Mouse (Mus musculus) ovary, postnatal 14 days (tissue): ENCODE data around the gene Map3k7cl.

ENCODE experiments used
- DNase-seq: peaks from one replicate; pipeline ENCODE4 v3.0.0; 2022; ENCODE audit warnings: low spot score

The Map3k7cl gene

DNA sequence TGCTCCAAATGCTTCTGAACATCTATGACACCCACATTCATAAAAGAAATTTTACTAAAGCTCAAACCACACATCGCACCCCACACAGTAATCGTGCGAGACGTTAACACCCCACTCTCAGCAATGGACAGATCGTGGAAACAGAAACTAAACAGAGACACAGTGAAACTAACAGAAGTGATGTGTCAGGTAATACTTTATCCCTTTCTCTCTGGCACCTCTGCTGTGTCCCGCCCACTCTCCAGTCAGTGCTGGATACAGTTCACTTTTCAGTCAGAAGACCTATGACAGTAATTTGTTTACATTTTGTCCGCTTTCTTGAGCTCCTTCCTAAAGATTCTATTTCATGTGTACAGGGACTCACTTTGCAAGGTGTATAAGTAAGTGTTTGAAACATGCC lies 89.1 kb downstream of the Map3k7cl start:
- no peak for DNase-seq

DNA sequence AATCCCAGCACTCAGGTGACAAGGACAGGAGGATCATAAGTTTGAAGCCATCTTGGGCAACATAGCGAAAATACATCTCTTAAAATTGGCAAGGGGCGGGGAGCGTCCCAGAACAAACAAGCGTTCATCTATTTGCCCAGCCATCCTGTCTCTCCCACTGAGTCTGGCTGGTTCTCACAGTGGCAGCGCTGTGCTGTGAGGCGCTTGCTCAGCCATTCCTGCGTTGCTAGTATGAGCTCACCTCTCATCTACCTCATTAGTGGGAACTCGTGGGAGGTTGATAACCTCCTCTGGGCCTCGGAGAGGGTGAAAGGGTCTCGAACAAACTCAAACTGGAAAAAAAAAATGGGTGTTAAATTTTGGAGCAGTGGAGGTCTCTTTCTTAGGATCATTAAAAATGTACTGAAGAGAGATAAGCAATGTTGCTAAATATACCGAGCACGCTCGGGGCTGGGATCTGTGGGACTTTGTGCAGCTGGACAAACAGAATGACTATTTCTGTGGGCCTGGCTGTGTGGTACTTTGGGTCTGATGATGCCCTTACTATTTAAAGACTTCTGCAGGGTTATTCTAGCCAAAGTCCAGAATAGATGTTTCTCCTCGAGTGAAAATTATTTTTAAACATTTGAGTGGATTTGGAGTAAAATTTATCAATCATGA lies 91.1 kb downstream of the Map3k7cl start:
- DNase-seq: no peak
